Mouse (Mus musculus) erythroblast, adult 5-6 weeks (primary cell): ENCODE measurements around the gene Pkn3. TPM values are rescaled to one million over a fixed set of nuclear protein-coding genes. Genes with fewer than 3 reads are reported as not detected.
"Not testable (repeated sequence)": the region's sequence is repeated elsewhere in the genome, so short reads cannot be mapped to it uniquely, and the experiment has no call there.

Experiments used
- ATAC-seq: replicated peaks from 2 replicates; pipeline ENCODE4 v1.8.0; 2016; ENCODE audit warnings: moderate number of reproducible peaks, mild to moderate bottlenecking, moderate TSS enrichment, inconsistent platforms; ENCODE audit not compliant: poor library complexity, low FRiP score, severe bottlenecking
- total RNA-seq, 2 experiments: library from RNA; stranded (forward) in 1 of 2; stranded (reverse) in 1 of 2; fragments of 150-400 nt in 1 of 2; fragments of 200-764, 138-1000 nt in 1 of 2; gene quantifications; 2 replicates each; pipeline versions ENCODE4 v1.2.3 to v1.2.4; 2015 to 2017; ENCODE audit warnings: low replicate concordance in 2 of 2

Gene Pkn3
- total RNA-seq, 2 experiments from 2014 or later: 0.68 to 13.3 TPM

DNA sequence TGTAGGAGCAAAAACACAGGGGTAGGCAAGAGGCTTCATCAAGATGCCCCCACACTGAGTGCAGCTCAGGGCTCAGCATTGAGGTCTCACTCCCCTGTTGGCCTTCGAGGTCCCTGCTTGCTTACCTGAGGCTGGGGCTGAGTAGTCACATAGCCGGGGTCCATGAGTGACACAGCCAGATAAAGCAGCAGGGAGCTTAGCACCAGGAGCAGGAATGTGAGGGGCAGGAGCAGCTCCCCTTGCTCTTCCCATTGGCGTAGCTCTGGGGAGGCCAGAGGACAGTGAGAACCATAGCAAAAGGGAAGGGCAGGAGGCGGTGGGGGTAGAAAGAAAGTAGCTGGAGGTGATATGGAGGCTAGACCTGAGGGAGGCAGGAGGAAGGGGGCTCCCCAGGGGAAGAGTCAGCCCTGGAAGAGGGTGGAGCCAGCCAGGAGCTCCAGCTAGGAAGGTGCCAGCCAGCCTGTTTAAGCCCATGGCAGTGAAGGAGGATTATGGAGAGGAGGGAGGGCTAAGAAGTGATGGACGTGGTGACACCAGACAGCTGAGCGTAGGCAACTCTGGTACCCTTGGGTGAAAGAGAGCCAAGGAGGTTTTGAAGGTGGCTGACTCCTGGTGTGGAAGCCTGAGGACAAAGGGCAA lies 14.9 kb downstream of the Pkn3 start:
- ATAC-seq: no peak

DNA sequence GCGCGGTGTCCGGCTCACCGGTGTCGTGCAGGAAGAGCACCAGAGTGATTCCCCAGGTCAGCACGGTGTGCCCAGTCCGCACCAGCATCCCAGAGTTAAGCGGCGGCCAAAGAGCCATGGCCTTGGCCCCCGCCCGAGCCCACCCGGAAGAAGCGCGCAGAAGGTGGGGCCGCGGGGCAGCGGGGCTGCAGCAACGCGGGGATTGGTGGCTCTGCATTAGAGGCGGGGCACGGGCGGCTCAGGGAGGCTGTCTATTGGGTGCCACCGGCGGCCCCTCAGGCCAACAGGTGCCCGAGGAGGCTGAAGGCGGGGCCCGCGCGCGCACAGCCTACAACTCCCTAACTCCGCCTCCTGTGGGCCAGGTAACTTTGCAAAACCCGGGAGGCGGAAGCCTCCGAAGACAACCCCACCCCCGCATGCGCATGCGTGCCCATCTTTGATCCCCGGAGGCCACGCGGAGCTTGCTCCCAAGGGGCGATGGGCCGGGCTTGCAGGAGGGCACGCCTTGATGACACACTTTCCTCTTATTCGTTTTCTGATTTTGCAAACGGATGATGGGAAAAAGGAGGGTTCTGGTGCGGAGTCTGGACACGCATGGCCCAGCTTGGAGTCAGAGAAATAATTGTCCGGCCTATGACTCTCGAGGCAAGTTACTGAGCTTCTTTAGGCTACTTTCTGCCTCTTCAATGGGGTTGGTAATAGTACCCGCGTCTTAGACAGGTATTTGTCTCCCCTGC lies 16.2 kb downstream of the Pkn3 start, which contains the start of gene Zdhhc12:
Gene Zdhhc12, minus strand, starts transcription at position 178 of the 737 bp plus-strand sequence.
- ATAC-seq: peak; percentile 94

DNA sequence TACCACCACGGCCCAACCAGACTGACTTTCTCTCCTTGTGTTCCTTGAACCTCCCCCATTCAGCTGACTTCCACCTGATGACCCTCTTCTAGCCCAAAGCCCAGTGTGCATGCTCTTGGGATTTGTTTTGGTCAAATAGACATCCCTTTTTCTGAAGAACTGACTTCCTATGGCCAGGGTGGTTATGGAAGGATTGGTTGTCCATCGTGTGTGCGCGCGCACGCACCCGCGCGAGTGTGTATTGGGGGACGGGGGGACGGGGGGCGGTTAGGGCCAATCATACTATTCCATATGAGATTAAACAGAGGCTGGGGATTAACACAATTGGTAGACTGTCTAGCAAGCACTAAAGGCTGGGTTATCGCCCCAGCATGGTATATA lies 16.7 kb downstream of the Pkn3 start:
- no peak for ATAC-seq

DNA sequence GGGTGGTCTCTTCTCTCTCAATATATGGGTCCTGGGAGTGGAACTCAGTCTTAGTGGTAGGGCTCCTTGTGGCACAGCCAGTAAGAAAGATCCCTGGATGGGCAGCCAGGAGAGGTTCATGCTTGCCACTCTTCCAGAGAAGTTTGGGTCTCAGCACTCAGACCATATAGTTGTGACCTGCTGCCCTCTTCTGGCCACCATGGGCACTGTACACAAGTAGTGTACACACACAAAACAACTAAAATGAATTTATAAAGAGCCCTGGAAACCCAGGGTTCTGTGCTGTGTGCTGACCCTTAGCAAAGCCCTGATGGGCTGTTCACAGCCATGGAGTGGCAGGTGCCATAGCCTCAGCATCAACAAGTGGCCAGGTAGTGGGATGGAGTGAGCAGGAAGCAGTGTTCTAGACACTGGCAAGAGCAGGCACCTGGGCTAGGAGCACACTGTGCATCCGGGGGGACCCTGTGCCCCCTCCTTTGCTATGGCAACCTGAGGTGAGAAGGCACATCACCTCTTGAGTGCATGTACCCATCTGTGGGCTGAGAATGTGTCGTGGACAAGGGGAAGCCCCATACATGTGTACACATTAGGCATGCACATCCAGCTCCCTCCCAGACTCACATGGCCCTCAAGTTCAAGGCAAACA lies 18.5 kb downstream of the Pkn3 start:
- ATAC-seq: peak; percentile 47; the same call in 1 of the 2 replicates

DNA sequence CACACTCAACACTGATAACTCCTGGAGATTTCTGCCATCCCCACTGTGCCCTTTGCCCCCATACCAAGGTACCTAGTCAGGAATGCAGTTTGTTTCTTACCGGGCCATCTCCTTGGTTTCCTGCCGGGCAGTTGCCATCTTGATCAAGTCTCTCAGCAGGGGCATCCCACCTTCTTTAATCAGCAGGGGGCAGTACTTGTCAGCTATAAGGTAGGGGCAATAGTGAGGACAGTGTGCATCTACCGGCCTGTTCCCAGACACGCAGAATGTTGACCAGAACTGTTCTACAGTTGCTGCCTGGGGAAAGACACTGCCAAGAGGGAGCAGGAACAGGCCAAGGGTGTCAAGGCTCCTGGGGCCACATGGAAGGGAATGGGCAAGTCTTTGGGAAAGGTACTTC lies 22.7 kb downstream of the Pkn3 start:
- no peak for ATAC-seq

DNA sequence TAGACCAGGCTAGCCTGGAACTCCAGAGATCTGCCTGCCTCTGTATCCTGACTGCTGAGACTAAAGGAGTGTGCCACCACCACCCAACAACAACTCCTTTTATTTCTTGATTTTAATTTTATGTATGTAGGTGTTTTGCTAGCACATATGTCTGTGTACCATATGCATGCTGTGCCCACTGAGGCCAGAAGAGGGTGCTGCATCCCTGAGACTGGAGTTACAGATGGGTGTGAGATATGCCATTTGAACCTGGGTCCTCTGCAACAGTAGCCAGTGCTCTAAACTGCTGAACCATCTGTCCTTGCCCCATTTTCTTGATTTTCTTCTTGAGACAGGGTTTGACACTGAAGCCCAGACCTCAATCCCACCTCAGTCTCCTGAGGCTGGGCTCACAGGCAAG lies 28.9 kb downstream of the Pkn3 start:
- peak; percentile 73 for ATAC-seq

DNA sequence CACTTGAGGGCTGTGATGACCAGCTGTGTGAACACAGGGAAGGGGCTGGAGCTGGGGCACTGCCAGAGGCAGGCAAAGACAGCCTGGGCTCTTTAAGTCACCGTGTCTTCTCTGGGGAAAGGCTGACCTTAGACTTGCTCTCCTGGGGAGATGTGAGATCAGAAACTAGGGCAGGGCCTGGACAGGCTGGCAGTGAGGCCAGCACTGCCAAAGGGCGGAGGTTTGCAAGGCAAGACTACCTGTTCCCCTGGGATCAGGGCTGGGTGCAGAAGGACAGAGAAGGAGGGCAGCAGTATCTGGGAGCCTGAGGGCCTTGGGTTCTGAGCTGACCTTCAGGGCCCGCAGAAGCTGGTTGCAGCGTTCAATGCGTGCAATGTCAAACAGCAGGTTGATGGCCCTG lies 30.2 kb downstream of the Pkn3 start:
- no peak for ATAC-seq

DNA sequence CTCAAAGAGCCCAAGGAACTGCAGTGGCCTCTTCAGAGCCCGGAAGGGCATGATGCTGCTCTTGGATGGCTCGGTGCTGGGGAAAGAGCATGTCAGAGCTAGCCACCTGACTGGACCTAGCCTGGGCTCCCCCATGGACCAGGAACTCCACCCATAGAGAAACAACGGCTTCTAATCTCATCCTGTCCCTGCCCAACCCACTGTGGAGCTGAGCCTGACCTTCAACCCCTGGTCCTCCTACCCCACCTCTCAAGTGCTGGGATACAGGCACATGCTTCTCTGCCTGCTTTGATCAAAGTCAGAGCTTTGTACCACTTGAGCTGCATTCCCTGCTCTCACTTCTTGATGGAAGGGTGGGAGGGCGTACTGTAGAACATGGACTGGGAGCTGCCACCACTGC lies 30.8 kb downstream of the Pkn3 start:
- ATAC-seq: no peak

DNA sequence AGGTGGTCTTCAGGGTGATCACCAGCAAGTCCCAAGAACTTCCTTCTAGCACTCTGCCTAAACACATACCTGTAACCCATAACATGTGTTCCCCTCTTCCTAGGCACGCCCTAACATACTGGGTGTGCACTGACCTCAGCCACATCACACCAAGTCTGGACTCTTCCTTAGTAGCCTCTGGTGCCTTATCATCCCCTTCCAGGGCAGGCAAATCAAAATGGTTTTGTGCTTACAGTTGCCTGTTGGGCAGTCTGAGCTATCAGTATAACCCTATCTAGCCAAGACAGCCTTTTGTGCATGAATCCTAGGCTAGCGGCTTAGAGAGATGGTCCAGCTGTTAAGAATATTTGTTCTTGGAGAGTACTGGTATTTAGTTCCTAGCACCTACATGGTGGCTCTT lies 34.0 kb downstream of the Pkn3 start:
- ATAC-seq: no peak

DNA sequence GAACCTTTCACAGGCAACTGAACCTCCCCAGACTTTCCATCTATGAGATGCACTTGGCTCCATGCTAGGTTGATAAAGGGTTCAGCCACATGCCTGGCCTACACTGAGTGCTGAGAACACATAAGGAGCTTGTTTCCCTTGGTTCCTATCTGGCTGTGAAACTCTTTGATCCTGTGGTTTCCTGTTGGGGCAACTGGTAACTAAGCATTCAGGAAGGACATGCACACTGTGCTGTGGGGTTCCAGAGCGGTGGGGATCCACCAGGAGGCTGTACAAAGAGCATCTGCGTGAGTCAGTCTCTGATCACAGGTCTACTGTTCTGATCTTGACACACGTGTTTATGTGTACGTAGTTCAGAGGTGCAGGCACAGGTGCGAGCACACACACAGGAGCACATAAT lies 35.1 kb downstream of the Pkn3 start:
- ATAC-seq: no peak

DNA sequence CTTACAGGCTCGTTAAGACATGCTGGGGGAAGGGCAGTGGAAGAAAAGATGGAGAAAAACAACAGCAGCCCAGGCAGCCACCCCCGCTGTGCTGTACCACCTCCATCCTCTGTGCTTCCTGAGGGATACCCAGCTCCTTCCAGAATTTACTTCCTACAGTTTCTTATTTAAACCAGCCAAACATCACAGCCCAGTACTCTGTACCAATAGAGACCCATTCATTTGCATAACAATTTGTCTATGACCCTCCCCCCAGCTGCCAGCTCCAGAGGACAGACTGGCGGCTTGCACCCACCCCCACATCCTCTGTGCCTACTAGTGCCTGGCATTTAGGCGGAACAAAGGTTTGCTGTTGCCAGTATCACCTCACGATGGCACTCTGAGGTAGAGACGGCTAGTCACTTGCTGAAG lies 42.2 kb downstream of the Pkn3 start:
- no peak for ATAC-seq

DNA sequence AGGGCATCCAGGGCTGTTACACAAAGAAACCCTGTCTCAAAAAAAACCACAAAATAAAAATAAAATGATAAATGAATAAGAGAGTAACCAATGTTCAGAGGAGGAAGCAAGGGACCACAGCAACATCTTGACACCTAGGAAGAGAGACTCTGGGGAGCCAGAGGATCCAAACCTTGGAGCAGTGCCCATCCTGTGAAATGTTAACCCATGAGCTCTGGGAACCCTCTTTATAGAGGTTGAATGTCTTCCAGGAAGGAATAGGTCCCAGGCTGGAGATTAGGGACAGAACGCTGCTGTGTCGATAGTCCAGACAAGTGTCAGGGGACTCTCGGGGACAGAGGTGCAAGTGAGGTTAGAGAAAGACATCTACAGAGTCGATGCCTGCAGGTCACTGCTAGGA lies 42.8 kb downstream of the Pkn3 start:
- ATAC-seq: no peak

DNA sequence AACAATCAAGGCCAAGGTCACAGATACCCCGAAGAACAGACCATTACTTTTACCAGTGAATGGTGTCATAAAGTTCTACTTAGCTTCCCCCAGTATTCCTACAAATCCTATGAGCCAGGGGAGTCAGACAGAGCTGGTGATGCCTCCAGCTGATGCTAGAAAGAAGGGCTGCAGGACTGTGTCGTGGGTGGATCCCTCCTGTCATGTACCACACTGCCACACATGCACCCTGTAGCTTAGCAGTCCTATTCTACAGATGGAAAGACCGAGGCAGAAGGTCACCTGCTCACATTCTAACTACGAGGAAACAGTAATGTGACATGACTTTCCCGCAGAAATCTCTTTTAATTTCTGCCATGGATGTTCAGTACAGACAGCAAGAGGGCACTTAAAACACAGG lies 45.3 kb downstream of the Pkn3 start:
- ATAC-seq: no peak

DNA sequence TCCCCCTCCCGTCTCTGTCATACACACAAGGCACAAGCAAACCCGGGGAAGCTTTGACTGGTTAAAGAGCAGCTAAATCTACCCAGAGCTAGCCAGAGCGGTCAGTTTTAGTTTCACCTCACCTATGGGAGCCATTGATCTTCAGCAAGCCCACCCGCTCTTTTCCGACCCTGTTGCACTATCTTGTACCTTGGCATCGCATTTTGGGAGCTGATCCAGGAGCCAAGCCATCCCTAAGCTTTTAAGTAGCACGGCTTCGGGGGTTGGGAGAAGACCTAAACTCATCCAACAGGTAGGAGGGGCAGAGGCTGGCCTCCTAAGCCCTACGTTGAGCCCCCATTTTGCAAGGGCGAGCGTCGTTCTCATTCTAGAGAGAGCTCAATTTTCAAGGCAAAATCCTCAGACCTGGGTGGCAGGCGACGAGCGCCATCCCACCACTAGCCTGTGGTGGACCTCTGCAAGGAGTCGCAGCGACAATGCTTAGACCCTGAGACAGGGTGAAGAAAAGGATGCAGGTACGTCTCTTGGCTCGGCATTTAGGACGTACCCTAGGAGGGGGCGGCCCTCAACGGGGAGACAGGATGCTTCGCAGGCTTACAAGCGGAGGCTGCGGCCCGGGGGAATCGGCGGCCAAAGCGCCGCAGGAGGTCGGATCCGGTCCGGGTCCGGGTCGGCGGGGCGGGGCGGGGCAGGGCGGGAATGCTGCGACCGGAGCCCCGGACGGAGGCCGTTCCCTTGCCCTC lies 46.4 kb downstream of the Pkn3 start:
- peak; percentile 12; the same call in 1 of the 2 replicates for ATAC-seq

DNA sequence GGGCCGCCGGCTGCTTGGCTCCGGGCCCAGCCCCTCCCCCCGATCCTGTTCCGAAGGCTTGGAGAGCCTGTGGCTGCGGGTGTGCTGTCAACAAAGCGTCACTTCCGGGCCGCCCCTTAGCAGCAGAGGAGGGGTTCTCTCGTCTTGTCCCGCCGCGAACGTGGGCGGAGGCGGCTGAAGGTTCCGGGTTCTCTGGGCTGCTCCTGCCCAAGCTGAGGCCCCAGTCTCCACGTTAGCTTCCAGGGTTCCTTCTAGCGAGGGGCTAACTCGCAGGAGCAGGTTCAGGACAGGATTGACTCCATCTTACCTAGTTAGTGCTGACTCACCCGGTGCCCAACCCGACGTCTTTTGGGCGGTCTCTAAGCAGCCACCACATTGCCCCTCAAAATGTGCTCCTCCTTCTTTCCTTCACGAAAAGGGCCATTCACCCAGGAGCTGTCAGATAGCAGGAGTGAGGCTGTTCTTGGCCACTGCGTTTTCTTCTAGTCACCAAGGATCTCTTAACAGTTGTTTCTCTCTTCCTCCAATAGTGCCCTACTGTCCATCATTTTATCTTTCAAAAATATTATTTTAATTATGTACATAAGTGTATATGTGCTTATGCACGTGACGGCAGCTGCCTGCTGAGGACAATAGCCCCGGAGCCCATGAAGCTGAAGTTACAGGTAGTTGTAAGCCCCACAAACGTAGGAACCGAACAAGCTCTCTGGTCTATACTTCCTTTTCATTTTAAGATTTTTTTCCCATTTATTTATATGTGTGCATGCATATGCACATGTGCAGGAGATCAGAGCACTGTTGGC lies 47.2 kb downstream of the Pkn3 start, which contains the start of gene Zer1:
Gene Zer1, minus strand, starts transcription at position 114 of the 803 bp plus-strand sequence.
- peak; percentile 88 for ATAC-seq

DNA sequence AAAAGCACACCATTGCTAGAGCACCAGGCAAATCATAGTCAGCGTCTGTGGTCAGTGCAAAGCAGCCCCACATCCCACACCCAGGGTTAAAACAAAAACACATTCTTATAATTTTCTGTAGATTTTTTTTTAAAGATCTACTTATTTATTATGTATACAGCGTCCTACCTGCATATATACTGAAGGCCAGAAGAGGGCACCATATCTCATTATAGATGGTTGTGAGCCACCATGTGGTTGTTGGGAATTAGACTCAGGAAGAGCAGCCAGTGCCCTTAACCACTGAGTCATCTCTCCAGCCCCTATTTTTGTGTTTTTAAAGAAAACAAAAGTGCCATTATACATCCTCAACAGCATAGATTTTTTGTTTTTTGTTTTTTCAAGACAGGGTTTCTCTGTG lies 51.3 kb downstream of the Pkn3 start:
- no peak for ATAC-seq

DNA sequence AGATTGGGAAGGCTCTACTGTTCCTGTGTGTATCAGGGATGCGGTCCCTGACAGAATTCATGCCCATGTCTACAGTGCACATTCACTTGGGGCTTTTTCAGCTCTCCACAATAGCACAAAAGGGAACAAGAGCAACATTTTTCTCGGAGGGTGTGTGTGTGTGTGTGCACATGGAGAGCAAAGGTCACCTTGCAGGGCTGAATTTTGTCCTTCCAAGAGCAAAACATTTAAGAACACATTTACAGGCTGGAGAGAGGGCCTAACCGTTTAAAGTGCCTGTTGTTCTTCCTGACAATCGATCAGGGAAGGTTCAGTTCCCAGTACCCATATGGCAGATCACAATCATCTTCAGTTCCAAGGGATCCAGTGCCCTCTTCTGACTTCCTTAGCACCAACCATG lies 52.7 kb downstream of the Pkn3 start:
- ATAC-seq: no peak

DNA sequence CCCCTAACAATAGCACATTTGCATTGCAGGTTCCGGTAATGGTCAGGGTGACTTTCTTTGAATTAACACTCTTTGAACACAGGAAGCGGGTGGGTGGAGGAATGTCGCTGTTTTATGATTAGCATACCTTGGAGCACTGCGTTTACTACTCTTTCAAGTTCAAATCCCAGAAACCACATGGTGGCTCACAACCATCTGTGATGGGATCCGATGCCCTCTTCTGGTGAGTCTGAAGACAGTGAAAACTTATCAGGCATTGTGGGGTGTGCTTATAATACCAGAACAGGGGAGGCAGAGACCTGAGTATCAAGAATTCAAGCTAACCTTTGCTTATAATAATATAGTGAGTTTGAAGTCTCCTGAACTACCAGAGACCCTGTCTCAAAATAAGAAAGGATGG lies 53.8 kb downstream of the Pkn3 start:
- ATAC-seq: not testable (repeated sequence)

DNA sequence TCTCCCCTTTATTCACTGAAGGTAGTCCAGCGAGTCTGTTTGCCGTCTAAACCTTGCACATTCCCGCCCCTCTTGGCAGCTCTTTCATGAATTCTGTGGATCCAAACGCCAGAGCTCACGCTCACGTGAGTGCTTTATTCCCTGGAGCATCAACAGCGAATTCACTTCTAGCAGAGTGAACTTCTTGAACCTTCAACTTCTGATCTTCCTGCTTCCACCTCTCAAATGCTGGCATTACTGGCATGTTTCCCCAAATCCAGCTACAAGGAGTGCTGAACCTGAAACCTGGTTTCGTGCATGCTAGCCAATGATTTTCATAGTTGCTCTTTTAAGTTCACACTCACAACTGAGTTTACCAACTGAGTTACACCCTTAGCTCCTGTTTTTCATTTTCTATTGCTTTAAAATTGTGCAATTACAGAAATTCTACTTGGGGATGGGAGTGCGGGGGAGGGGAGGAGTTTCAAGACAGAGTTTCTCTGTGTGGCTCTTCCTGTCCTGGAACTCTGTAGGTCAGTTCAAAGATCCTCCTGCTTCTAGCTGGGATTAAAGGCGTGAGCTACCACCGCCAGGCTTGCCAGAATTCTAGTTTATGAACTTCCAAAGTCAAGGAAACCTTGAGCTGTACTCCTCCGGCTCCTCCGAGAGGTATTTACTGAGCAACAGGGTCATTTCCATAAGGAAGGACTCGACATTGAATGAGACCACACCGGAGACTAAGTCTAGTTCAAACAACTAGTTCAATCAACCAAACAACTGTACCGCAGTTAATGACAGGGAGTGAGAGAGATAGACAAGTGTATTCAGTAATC lies 55.5 kb downstream of the Pkn3 start:
- ATAC-seq: peak; percentile 10
